Mouse (Mus musculus) lung, adult 2 months (tissue): ENCODE data around the gene Ak1. TPM values are rescaled to one million over a fixed set of nuclear protein-coding genes. Genes with fewer than 3 reads are reported as not detected.

ENCODE experiments used
- DNase-seq: peaks from one replicate; pipeline ENCODE4 v3.0.0; 2022
- H3K4me1 ChIP-seq: fragments of 200-500 bp; 2 replicates; pipeline ENCODE4 v1.6.1; 2011; ENCODE audit warnings: low read length; ENCODE audit not compliant: control insufficient read depth, insufficient read depth
- H3K4me3 ChIP-seq: fragments of 200-500 bp; replicated peaks from 2 replicates; pipeline ENCODE3; 2011; ENCODE audit warnings: low read depth, mild to moderate bottlenecking, control low read depth, low read length; ENCODE audit errors: extremely low read depth
- CTCF ChIP-seq: fragments of 200-500 bp; IDR thresholded peaks from 2 replicates; pipeline ENCODE4 v1.5.1; 2011; ENCODE audit warnings: mild to moderate bottlenecking, low read length, control low read depth; ENCODE audit not compliant: insufficient read depth
- POLR2A ChIP-seq: fragments of 200-500 bp; IDR thresholded peaks from 2 replicates; pipeline ENCODE4 v1.6.1; 2011; ENCODE audit warnings: low read depth, mild to moderate bottlenecking, control low read depth, low read length, borderline replicate concordance; ENCODE audit errors: extremely low read depth
- WGBS: fragments of 180-500 bp; shearing (Covaris S2); methylation state at CpG from one replicate; pipeline ENCODE4 v1.1.7; 2018; 5-methylcytosine and 5-hydroxymethylcytosine counted together
- polyA plus RNA-seq: library from polyadenylated mRNA; depleted of rRNA; stranded (reverse); fragments of >200 nt; gene quantifications from 2 replicates; pipeline ENCODE4 v1.2.3, GENCODE M21; 2012

Ak1 gene
- polyA plus RNA-seq, 1 experiment, result 65.9 TPM

DNA sequence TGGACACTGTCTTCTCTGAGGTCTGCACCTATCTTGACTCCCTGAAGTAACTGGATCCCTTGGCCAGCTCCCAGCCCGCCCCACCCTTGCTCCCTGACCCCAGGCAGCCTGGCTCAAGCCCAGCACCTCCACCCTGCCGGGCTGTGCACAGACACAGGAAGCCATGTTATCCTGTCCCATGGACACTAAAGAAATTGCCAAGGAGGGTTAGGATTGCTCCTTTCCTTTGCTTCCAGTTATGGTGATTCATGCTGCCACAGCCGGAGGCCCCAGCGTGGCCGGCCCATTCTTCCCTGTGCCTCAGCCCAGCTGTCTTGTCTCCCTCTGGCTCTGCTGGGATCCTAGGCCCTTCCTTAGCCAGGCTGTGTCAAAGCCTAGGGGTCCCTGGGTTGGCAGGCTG lies 12.1 kb downstream of the Ak1 start:
- H3K4me3 ChIP-seq, result no peak overlapping the region
- no peak for DNase-seq
- peaks cover 35% of the 10 kb centered on the region for H3K4me1 ChIP-seq
- WGBS, result 52% methylated on average over 5 of the region's 5 CpGs
- no peak for TF ChIP-seq CTCF
- TF ChIP-seq POLR2A, result peak; percentile 39; the same call in 1 of the 2 replicates

- DNase-seq, result no peak
- Histone ChIP-seq H3K4me3 (no peak overlapping the region), H3K4me1 (peaks cover 31% of the 10 kb centered on the region)
- 71% methylated on average over 10 of the region's 10 CpGs for WGBS
- TF ChIP-seq POLR2A, result no peak
- no peak for TF ChIP-seq CTCF
Observed at GRCm38 (mm10) chr2:32634277-32635105, 12.9 kb downstream of the Ak1 start.

DNA sequence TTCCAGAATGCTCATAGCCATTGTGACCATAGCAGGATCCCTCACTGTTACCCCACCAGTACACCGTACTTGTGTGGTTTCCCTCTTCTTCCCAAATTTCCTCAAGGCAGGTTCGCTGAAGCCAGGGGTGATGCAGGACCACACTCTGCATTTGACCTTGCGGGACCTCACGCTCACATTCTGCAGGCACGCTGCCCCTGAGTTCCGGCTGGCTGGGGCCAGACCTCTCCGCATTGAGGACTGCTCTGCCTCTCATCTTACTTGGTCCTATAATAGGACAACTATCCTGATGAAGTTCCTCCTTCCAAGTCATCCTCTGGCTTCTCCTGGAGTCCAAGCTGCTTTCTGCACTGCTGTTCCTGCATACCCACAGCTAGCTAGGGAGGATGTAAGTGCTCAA lies 15.1 kb downstream of the Ak1 start:
- TF ChIP-seq CTCF (no peak), POLR2A (no peak)
- 86% methylated on average over 7 of the region's 7 CpGs for WGBS
- peaks cover 29% of the 10 kb centered on the region for H3K4me1 ChIP-seq
- no peak overlapping the region for H3K4me3 ChIP-seq
- DNase-seq, result no peak

- no peak overlapping the region for H3K4me3 ChIP-seq
- peaks cover 28% of the 10 kb centered on the region for H3K4me1 ChIP-seq
- DNase-seq, result peak; percentile 61
- no peak for TF ChIP-seq POLR2A
- TF ChIP-seq CTCF, result no peak
- 14% methylated on average over 11 of the region's 11 CpGs for WGBS
Observed at GRCm38 (mm10) chr2:32637778-32638281, 16.3 kb downstream of the Ak1 start.

- 42% methylated on average over 1 of the region's 1 CpGs for WGBS
Observed at GRCm38 (mm10) chr2:32639632-32640031, 18.1 kb downstream of the Ak1 start.

DNA sequence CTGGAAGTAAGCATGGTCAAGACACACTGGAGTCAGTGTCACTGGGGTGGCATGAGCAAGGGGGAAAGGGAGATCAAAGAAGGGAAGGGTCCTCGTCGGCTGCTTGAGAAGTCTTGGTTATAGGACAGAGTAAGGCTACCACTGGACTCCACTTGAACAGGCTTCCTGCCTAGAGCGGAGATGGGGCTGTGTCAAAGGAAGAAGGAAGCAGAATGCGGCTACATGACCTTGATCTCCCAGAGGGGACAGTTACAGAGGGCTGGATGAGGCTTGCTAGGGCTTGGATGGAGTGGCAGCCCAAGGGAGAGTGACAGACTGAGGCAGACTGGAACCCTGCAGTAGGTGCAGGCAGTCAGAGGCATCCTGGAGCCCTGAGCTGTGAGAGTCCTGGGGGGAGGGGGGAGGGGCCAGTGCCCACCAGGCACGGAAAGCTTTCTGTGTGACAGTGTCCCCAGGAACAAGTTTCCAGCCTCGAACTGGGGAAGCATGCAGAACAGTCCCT lies 19.0 kb downstream of the Ak1 start:
- Histone ChIP-seq H3K4me1 (peaks cover 27% of the 10 kb centered on the region), H3K4me3 (no peak overlapping the region)
- TF ChIP-seq POLR2A (no peak), CTCF (no peak)
- 48% methylated on average over 6 of the region's 6 CpGs for WGBS
- no peak for DNase-seq

More at GRCm38 (mm10) chr2:32639632-32640031, 18.1 kb downstream of the Ak1 start:
- no peak overlapping the region for H3K4me3 ChIP-seq
- DNase-seq, result no peak
- peaks cover 21% of the 10 kb centered on the region for H3K4me1 ChIP-seq
- no peak for TF ChIP-seq CTCF
- TF ChIP-seq POLR2A, result no peak

DNA sequence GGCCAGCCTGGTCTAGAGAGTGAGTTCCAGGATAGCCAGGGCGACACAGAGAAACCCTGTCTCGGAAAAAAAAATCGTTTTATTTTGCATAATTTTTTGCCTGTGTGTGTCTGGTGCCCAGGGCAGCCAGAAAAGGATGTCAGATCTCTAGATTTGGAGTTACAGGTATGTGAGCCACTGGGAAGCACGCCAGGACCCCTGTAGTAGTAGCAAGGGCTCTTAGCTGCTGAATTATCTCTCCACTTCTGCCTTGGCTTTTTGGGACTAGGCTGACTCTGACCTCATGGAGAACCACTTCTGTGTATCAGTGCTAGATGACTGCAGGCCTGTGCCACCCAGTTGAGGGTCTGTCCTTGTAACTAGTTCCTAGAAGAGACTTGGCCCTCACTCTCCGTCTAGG lies 20.3 kb downstream of the Ak1 start:
- Histone ChIP-seq H3K4me3 (no peak overlapping the region), H3K4me1 (peaks cover 29% of the 10 kb centered on the region)
- no peak for DNase-seq
- WGBS, result 79% methylated on average over 5 of the region's 5 CpGs
- TF ChIP-seq CTCF (no peak), POLR2A (no peak)

DNA sequence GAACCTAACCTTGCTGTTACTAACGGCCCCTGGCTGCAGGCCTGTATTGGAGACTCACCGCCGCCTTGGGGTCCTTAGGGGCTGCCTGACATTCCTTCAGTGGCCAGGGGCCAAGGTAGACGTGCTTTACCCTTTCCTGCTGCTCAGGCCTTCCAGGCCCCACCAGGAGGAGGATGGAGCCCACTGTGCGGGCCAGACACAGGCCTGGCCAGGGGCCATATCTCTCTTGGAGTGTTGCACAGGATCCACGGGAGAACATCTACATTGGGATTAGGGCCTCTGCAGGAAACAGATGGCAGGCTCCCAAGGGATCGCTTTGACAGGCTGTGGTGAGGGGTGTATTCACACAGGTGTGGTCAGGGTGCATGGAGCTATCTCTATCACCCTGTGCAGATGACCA lies 21.3 kb downstream of the Ak1 start:
- no peak overlapping the region for H3K4me3 ChIP-seq
- WGBS, result 47% methylated on average over 7 of the region's 7 CpGs
- peaks cover 23% of the 10 kb centered on the region for H3K4me1 ChIP-seq
- no peak for DNase-seq
- TF ChIP-seq CTCF (no peak), POLR2A (no peak)

DNA sequence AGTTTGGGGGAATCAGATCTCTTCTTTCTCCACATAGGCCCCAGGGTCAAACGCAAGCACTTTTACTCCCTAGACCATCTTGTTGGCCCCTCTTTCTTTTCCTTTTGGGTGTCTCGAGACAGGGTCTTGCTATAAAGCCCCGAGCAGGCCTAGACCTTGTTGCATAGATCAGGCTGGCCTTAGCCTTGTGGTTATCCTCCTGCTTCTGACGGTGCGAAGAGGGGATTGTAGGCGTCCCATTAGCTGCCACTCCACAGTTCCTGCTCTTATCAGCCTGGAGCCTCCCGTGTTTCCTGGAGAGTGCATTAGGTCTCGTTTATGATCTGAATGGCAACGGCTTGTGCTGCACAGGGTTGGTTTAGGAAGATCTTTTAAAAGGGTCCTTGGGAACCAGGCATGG lies 22.5 kb downstream of the Ak1 start:
- no peak overlapping the region for H3K4me3 ChIP-seq
- peaks cover 20% of the 10 kb centered on the region for H3K4me1 ChIP-seq
- 64% methylated on average over 9 of the region's 9 CpGs for WGBS
- TF ChIP-seq POLR2A (no peak), CTCF (no peak)
- DNase-seq, result no peak
